Mouse (Mus musculus) c-Kit-positive CD71-positive TER-119-negative erythroid progenitor cells, embryonic 14.5 days (primary cell): Measurements from ENCODE around the gene Chst14.
A peak's percentile ranks its signal among the peaks of the same experiment; 100 is the strongest.

Source experiments
- DNase-seq: peaks from one replicate; pipeline ENCODE4 v3.0.0-alpha.2; 2013; ENCODE audit warnings: low read depth

The Chst14 gene

GRCm38 (mm10) chr2:118963676-118964012 is 37.3 kb downstream of the Chst14 start:
- no peak for DNase-seq

DNA sequence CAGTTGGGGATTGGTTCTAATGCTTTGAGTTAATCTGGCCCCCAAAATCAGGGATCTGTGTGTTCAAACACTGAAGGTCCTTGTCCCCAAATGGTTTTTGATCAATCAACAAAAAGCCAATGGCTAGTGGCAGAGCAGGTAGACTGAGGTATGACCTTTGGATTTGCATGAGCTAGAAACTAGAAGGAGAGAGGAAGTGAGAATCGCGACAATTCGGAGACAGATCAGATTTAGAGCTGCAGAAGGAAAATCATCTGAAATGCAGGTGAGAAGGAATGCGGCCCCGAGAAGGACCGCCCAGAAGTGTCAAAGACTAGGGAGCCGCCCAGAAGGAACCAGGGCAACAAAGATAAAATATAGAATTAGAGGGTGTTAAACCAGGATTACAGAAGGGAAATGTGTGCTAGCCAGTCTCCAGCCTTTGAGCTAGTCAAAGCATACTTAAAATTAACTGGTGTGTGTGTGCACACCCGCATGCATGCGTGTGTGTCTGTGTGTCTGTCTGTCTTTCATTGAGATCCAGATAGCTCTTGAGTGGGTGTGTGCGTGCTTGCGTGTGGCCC is 43.4 kb downstream of the Chst14 start:
- no peak for DNase-seq

- no peak for DNase-seq
Observed at GRCm38 (mm10) chr2:118972048-118972447, 45.8 kb downstream of the Chst14 start.

DNA sequence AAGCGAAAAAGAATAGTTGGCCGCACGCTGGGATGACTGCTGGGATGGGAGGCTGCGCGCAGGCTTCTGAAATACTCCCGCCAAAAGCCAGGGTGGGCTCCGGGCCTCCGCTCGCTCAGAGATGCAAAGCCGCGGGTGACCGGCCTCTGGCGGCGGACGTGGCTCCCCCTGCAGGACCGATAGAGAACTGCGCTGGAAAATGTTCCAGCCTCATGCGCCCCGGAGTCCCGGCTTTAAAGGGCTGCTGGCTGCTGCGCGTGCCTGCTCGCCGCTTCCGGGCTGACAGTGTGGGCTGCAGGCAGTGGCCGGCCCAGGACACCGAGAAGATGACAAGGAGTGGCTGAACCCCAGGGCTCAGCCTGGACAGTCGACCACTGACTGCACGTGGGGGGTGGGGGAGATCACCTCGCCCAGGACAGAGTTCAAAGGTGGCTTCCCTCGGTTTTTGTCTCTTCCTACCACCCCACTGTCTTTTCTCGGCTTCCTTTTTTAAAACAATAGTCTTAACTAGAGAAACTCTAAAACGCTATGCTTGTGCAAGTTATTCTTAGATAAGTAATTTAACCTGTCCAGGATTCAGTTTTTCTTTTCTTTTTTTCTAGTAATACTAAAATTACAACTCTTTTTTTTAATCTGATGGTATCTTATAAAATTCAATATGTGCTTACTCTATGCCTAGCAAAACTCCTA is 46.5 kb downstream of the Chst14 start:
- peak; percentile 74 for DNase-seq

DNA sequence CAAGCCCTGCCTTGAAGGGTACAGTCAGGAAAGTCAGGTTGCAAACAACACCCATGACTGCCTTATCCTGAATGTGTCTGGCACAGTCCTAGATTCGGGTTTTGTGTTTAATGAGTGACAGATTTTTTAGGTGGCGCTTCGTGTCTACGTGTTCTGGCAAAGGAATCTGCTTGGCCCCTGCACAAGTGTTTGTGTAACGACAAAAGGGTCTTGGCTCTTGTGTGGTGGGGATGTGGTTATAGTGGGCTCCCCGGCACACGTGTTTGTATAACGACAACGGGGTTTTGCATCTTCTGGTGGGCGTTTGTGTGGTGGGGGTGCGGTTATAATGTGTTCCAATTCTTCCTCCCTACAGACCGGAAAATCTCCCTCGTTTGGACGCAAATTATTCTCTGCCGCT is 49.6 kb downstream of the Chst14 start:
- no peak for DNase-seq

GRCm38 (mm10) chr2:118976282-118976929 is 50.1 kb downstream of the Chst14 start:
- peak; percentile 74 for DNase-seq

- DNase-seq: no peak
Observed at GRCm38 (mm10) chr2:118976941-118977340, 50.6 kb downstream of the Chst14 start.

- no peak for DNase-seq
Observed at GRCm38 (mm10) chr2:118978064-118978463, 51.8 kb downstream of the Chst14 start.
